Mouse (Mus musculus): ENCODE measurements at regions not wholly inside any gene's neighbourhood (a gene's known extent, or its start where the extent isn't known, plus 50 kb on each side); places are given as distances from the start of the nearest gene placed in this dataset.

- Histone ChIP-seq H3K4me3 (ENCODE audit: insufficient read depth, low read length) (no peak overlapping the region), H3K27ac (ENCODE audit: insufficient read depth, low read length) (peak overlapping the region; percentile 97), H3K4me1 (ENCODE audit: control insufficient read depth, insufficient read depth, low read length) (peaks cover 10% of the 10 kb centered on the region)
- peak; percentile 39; the same call in 1 of the 2 replicates for TF ChIP-seq CTCF (IDR thresholded peaks at IDR 0.05; ENCODE audit: borderline replicate concordance, insufficient read depth, low read length)
- peak; percentile 17; the same call in 1 of the 2 replicates for TF ChIP-seq POLR2A (IDR thresholded peaks at IDR 0.05; ENCODE audit: low read depth, low read length)
Observed at GRCm38 (mm10) chr8:103913927-103914640, 187.3 kb upstream of the Cdh5 start.

DNA sequence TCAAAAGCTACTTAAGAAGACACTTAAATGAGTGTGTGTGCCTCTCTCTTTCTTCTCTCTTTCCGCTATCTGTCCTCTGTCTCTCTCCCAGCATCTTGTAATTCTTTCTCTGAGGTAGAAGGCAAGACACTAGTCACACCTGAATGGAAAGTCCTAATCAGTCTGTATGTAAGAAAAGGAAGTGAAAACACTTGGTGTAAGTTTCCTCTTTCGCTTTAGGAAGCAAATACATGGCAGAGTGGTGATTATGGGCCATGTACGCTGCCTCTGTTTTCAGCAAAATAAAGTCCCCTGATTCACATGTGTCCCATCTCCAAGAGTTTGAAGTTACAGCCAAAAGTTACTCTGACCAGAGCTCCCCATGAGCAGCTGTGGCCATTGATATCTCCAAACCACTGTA lies 182.1 kb upstream of the Cdh5 start:
- H3K4me3 ChIP-seq (ENCODE audit: insufficient read depth, low read length) = no peak overlapping the region
- H3K4me1 ChIP-seq (ENCODE audit: control insufficient read depth, insufficient read depth, low read length) = peaks cover 6% of the 10 kb centered on the region
- H3K27ac ChIP-seq (ENCODE audit: insufficient read depth, low read length) = no peak overlapping the region
- no peak for TF ChIP-seq POLR2A (IDR thresholded peaks at IDR 0.05; ENCODE audit: low read depth, low read length)

- no peak overlapping the region for H3K27ac ChIP-seq (ENCODE audit: insufficient read depth, low read length)
- no peaks in the 10 kb centered on the region for H3K4me1 ChIP-seq (ENCODE audit: control insufficient read depth, insufficient read depth, low read length)
- no peak overlapping the region for H3K4me3 ChIP-seq (ENCODE audit: insufficient read depth, low read length)
- TF ChIP-seq CTCF (IDR thresholded peaks at IDR 0.05; ENCODE audit: borderline replicate concordance, insufficient read depth, low read length) = no peak
Observed at GRCm38 (mm10) chr8:103921621-103922020, 179.8 kb upstream of the Cdh5 start.

GRCm38 (mm10) chr8:103922746-103923145 lies 178.7 kb upstream of the Cdh5 start:
- Histone ChIP-seq H3K4me3 (ENCODE audit: insufficient read depth, low read length) (no peak overlapping the region), H3K27ac (ENCODE audit: insufficient read depth, low read length) (no peak overlapping the region), H3K4me1 (ENCODE audit: control insufficient read depth, insufficient read depth, low read length) (no peaks in the 10 kb centered on the region)
- no peak for TF ChIP-seq CTCF (IDR thresholded peaks at IDR 0.05; ENCODE audit: borderline replicate concordance, insufficient read depth, low read length)
- TF ChIP-seq POLR2A (IDR thresholded peaks at IDR 0.05; ENCODE audit: low read depth, low read length) = no peak

- TF ChIP-seq POLR2A (IDR thresholded peaks at IDR 0.05; ENCODE audit: low read depth, low read length) = no peak
- Histone ChIP-seq H3K4me3 (ENCODE audit: insufficient read depth, low read length) (no peak overlapping the region), H3K27ac (ENCODE audit: insufficient read depth, low read length) (no peak overlapping the region), H3K4me1 (ENCODE audit: control insufficient read depth, insufficient read depth, low read length) (no peaks in the 10 kb centered on the region)
Observed at GRCm38 (mm10) chr8:103932681-103933080, 168.7 kb upstream of the Cdh5 start.

DNA sequence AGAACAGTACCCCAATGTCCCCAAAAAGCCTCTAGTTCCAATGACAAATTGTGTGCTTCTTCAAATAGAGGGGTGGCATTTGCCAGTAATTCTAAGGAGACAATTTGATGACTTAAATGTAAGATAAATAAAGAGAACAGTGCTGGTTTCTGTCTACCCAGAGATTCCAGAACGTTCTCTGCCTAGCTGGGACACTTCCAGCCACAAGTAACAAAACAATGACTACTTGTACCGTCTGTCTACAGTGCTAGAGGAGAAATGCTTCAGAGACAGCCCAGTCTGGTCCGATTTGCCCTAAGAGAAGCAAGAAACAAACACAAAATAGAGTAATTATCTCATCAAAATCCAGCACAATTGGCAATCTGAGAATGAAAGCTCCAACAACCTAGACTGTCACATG lies 164.9 kb upstream of the Cdh5 start:
- no peak overlapping the region for H3K27ac ChIP-seq (ENCODE audit: insufficient read depth, low read length)
- TF ChIP-seq CTCF (IDR thresholded peaks at IDR 0.05; ENCODE audit: borderline replicate concordance, insufficient read depth, low read length) (no peak), POLR2A (IDR thresholded peaks at IDR 0.05; ENCODE audit: low read depth, low read length) (no peak)

GRCm38 (mm10) chr8:103938283-103939230 lies 162.9 kb upstream of the Cdh5 start:
- TF ChIP-seq POLR2A (IDR thresholded peaks at IDR 0.05; ENCODE audit: low read depth, low read length) (no peak), CTCF (IDR thresholded peaks at IDR 0.05; ENCODE audit: borderline replicate concordance, insufficient read depth, low read length) (no peak)
- H3K4me1 ChIP-seq (ENCODE audit: control insufficient read depth, insufficient read depth, low read length) = no peaks in the 10 kb centered on the region
- no peak overlapping the region for H3K4me3 ChIP-seq (ENCODE audit: insufficient read depth, low read length)
- H3K27ac ChIP-seq (ENCODE audit: insufficient read depth, low read length) = no peak overlapping the region

More for the DNA sequence above, 164.9 kb upstream of the Cdh5 start:
- Histone ChIP-seq H3K4me3 (ENCODE audit: insufficient read depth, low read length) (no peak overlapping the region), H3K4me1 (ENCODE audit: control insufficient read depth, insufficient read depth, low read length) (no peaks in the 10 kb centered on the region)

- TF ChIP-seq POLR2A (IDR thresholded peaks at IDR 0.05; ENCODE audit: low read depth, low read length) (no peak), CTCF (IDR thresholded peaks at IDR 0.05; ENCODE audit: borderline replicate concordance, insufficient read depth, low read length) (no peak)
- Histone ChIP-seq H3K27ac (ENCODE audit: insufficient read depth, low read length) (no peak overlapping the region), H3K4me3 (ENCODE audit: insufficient read depth, low read length) (no peak overlapping the region), H3K4me1 (ENCODE audit: control insufficient read depth, insufficient read depth, low read length) (no peaks in the 10 kb centered on the region)
Observed at GRCm38 (mm10) chr8:103940958-103941532, 160.4 kb upstream of the Cdh5 start.

GRCm38 (mm10) chr8:103948474-103948873 lies 153.0 kb upstream of the Cdh5 start:
- Histone ChIP-seq H3K4me3 (ENCODE audit: insufficient read depth, low read length) (no peak overlapping the region), H3K4me1 (ENCODE audit: control insufficient read depth, insufficient read depth, low read length) (no peaks in the 10 kb centered on the region), H3K27ac (ENCODE audit: insufficient read depth, low read length) (no peak overlapping the region)
- no peak for TF ChIP-seq POLR2A (IDR thresholded peaks at IDR 0.05; ENCODE audit: low read depth, low read length)
- TF ChIP-seq CTCF (IDR thresholded peaks at IDR 0.05; ENCODE audit: borderline replicate concordance, insufficient read depth, low read length) = no peak

DNA sequence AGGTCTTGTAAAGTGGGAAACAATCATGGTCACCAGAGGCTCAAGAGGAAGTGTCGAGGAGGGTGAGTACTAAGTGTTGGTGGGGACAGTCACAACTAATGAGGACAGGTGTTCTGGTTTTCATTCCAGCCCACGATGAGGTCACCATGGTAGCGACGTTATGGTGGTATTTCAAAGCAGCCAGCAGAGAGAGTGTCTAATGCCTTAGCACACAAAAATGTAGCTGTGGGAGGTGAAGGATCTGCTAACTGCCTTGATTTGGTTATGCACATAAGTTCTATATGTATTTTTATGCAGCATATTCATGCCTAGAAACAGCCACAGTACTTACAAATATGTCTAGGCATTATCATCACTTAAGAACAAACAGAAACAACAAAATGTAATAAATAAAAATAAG lies 151.0 kb upstream of the Cdh5 start:
- no peak for TF ChIP-seq CTCF (IDR thresholded peaks at IDR 0.05; ENCODE audit: borderline replicate concordance, insufficient read depth, low read length)
- no peak for TF ChIP-seq POLR2A (IDR thresholded peaks at IDR 0.05; ENCODE audit: low read depth, low read length)
- H3K4me1 ChIP-seq (ENCODE audit: control insufficient read depth, insufficient read depth, low read length) = no peaks in the 10 kb centered on the region
- no peak overlapping the region for H3K27ac ChIP-seq (ENCODE audit: insufficient read depth, low read length)
- no peak overlapping the region for H3K4me3 ChIP-seq (ENCODE audit: insufficient read depth, low read length)
